Mouse (Mus musculus) kidney, adult 2 months (tissue): Measurements from ENCODE around the gene Nkd1.

ENCODE experiments used
- CTCF ChIP-seq: fragments of 200-500 bp; conservative IDR thresholded peaks from 2 replicates; pipeline ENCODE4 v1.5.1; 2011; ENCODE audit warnings: low read depth, mild to moderate bottlenecking, control low read depth, low read length, moderate library complexity, mixed read lengths; ENCODE audit not compliant: insufficient read depth, insufficient read length
- POLR2A ChIP-seq: fragments of 200-500 bp; IDR thresholded peaks from one replicate; pipeline ENCODE4 v1.6.1; 2011; ENCODE audit warnings: low read depth, low read length, control low read depth

- TF ChIP-seq CTCF (no peak), POLR2A (no peak)
These were observed 50.5 kb downstream of the Nkd1 start for GRCm38 (mm10) chr8:88571434-88572184.
